Mouse (Mus musculus) lung, adult 18-20 months (tissue): ENCODE measurements around the gene Epas1.

Experiments used
- DNase-seq, 2 experiments: peaks; one replicate each; pipeline ENCODE4 v3.0.0; 2022; ENCODE audit warnings: mixed read lengths in 2 of 2

Epas1 gene

GRCm38 (mm10) chr17:86753130-86753821 lies at the start of gene Epas1:
Gene Epas1, plus strand, starts transcription at chr17:86753700.
- peak; percentile 93 to 94 for DNase-seq

GRCm38 (mm10) chr17:86705236-86705635 lies 48.3 kb upstream of the Epas1 start:
- peak in 1 of 2 experiments; percentile 15 for DNase-seq

GRCm38 (mm10) chr17:86706467-86706866 lies 47.0 kb upstream of the Epas1 start:
- no peak for DNase-seq

DNA sequence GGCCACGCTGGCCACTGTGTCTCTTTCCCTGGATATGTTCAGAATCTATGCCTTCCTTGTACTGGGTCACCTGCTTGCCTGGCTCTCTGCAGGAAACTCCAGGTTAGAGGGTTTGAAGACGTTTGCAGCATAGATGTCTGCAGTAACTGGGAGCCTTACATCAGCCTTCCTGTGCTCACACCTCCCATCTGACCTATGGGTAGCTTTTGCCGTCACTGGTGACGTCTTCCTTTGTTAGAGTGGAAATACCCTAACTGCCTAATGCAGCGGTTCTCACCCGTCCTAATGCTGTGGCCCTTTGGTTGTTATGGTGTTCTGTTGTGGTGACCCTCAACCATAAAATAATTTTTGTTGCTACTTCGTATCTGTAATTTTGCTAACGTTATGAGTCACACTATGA lies 43.7 kb upstream of the Epas1 start:
- no peak for DNase-seq

DNA sequence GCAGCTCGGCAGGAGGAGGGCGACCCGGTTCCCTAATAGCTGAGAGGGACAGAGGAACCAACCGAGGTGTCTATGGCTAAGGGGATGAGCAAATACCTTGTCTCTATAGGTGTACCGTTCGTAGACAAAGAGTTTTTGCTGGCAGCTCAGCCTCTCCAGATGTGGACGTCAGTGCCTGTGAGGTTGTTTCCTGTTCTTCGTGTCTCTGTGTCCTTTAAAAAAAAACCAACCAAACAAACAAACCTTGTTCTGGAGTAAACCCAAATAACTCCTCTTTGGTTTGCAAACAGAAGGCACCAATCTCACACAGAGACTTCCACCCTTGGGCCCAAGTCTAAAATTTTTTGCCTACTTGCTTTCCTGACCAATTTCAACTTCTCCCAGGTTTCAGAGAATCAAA lies 43.1 kb upstream of the Epas1 start:
- peak in 1 of 2 experiments; percentile 29 for DNase-seq

DNA sequence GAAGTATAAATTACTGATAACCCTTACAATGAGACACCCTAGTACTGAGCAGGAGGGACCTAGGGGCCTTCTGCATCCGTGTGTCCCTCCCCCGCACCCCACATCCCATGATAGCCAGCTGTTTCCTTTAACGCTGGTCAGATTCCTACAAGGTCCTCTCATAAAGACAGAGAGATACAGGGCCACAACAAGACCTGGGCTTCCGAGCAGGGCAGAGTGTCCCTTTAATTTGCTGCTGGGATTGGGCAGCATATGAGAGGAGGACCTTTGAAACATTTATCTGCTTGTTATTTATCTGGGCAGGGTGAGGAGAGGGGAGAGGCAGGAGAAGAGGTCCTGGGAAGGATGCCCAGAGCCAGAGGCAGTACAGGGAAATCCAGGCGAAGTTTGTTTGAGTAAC lies 41.6 kb upstream of the Epas1 start:
- peak in 1 of 2 experiments; percentile 25 for DNase-seq

GRCm38 (mm10) chr17:86712601-86713000 lies 40.9 kb upstream of the Epas1 start:
- no peak for DNase-seq

GRCm38 (mm10) chr17:86713591-86713990 lies 39.9 kb upstream of the Epas1 start:
- DNase-seq: peak; percentile 54 to 63

- DNase-seq: no peak
These were observed 28.6 kb upstream of the Epas1 start for GRCm38 (mm10) chr17:86724786-86725415.

GRCm38 (mm10) chr17:86726480-86726879 lies 27.0 kb upstream of the Epas1 start:
- no peak for DNase-seq

- no peak for DNase-seq
These were observed 26.5 kb upstream of the Epas1 start for GRCm38 (mm10) chr17:86727031-86727430.

- no peak for DNase-seq
These were observed 22.2 kb upstream of the Epas1 start for GRCm38 (mm10) chr17:86731273-86731672.

DNA sequence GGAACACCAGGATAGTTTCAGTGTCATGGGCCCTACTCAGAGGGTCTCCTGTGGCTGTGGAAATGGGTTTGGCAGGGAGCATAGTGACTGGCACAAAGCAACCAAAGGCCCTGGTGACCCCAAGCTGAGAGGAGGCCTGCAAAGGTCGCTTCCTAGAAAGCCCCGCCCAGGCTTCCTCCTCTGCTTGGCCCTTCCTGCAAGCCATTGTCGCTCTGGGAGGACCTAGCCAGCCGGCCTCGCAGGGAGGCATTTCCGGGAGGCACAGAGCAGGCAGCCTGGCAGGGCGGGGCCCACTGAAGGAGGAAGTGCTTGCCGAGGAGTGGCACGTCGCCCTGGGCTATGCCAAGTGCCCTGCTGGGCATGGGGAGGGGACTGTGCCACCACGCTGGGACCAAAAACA lies 21.5 kb upstream of the Epas1 start:
- peak; percentile 96 to 97 for DNase-seq

- no peak for DNase-seq
These were observed 21.0 kb upstream of the Epas1 start for GRCm38 (mm10) chr17:86732522-86732921.

DNA sequence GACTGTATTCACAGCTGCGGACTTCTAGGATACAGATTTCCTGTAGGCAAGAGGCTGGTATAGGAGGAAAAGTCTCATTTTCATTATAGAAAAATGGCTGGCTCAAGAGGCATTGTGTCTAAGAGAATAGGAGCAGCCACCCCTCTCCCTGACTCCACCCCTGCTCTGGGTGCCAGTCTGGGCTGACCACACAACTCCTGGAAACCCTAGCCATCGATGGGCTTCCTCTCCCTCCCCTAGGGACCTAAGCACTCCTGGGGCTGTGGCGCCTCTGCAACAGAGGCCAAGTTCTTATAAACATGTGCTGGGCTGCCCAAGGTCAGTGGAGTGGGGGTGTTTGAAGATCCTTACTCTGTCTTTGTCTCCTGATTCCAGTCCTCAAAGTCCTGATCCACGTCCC lies 19.9 kb upstream of the Epas1 start:
- DNase-seq: peak; percentile 66 to 76

DNA sequence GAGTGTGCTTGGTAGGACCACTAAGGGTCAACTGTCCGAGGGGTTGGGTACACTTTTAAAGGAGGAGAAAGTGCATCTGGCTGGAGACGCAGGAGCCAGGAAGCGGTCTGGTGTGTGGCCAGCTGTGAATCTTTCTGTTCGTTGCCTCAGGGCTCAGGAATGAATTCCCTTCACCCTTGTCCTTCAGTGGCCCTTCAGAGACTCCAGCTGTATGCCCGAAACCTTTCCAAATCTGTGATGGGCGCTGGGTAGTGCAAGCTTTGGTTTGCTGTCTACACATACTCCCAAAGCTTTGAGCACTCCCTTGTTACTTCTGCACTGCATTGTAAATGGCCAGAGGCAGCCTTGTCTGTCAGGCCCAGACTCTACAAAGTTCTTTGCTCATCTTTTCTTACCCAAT lies 15.0 kb upstream of the Epas1 start:
- DNase-seq: no peak

- DNase-seq: no peak
These were observed 10.1 kb upstream of the Epas1 start for GRCm38 (mm10) chr17:86743351-86743941.

DNA sequence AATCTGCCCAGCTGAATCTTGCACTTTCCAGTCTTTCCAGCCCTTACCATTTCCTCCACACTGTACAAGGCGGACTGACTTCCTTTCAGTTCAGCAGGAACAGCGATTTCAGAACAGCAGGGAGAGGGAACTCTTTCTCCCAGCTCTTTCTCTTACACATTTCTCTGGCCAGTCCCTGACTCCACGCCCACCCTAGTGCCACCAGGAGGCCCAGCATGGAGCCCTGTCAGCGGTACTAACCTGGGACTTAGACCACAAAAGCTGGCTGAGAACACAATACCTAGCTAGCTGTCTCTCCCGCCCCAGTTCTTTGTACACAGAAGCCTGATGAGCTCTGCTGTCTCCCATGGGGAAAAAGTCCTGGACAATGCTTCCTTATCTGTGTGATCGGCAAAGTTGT lies 8.6 kb upstream of the Epas1 start:
- DNase-seq: no peak

DNA sequence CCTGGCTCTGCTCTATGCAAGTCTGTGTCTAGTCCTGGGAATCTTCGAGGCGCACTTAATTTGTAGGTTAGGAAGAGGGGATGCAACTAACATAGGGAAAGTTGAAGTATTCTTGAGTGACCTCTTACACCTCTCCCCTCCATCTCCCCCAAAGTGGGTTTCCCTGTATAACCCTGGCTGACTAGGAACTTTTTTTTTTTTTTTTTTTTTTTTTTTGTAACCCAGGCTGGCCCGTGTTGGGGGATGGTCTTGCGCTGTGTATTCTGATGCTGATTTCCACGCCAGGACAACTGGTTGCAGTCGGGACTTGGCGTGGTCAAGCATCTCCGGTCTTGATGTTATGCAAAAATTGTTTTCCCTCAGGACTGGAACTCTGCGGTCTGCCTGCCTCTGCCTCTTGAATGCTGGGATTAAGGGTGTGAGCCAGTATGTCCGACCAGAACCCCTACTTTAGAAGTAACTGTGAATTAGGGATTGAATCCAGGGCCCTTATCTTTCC lies 2.1 kb upstream of the Epas1 start:
- no peak for DNase-seq

- DNase-seq: peak; percentile 88 to 92
These were observed 668 bp downstream of the Epas1 start for GRCm38 (mm10) chr17:86753931-86754805.

GRCm38 (mm10) chr17:86754806-86755571 lies 1.5 kb downstream of the Epas1 start:
- peak; percentile 63 to 64 for DNase-seq

DNA sequence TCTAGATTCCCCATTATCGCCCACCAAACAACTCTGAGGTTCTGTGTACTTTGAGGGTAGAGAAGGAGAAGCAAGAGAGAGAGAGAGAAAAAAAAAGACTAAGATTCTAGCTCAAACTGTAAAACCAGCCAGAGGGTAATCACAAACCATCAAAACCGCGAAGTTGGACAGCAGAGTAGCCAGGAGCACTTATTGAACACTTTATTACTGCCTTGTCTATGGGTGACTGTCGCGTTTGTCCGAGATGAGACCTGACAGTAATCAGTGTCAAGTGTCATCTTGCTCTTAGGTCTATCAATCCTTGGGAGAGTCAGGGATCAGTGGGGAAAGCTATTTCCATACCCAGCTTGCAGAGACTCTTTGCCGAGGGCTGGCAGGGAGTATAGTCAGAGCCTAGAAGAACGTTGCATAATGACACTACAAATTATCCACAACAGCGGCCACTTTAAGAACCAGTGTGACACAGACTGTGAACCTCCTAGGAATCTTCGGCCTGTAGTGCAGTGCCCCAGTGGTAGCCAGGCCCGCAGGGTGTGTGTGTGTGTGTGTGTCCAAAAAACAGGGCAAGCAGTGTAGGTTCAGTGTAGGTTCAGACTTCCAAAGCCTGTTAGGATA lies 2.2 kb downstream of the Epas1 start:
- DNase-seq: no peak
